Mouse (Mus musculus) lung, postnatal 0 days (tissue): ENCODE results near the gene Naxd.

Source experiments
- CTCF ChIP-seq: IDR thresholded peaks from 2 replicates; pipeline ENCODE4 v1.5.1; 2016; ENCODE audit warnings: antibody characterized with exemption, mild to moderate bottlenecking
- EP300 ChIP-seq: IDR thresholded peaks from 2 replicates; pipeline ENCODE4 v1.6.1; 2016; ENCODE audit warnings: antibody characterized with exemption, mild to moderate bottlenecking, control low read depth

GRCm38 (mm10) chr8:11518676-11519075 lies 21.4 kb downstream of the Naxd start:
- TF ChIP-seq EP300 (no peak), CTCF (no peak)
